Mouse (Mus musculus) intestine, embryonic 14.5 days (tissue): ENCODE data around the gene Gpld1. TPM values are rescaled to one million over a fixed set of nuclear protein-coding genes. Genes with fewer than 3 reads are reported as not detected.

Experiments used
- ATAC-seq: fragments of 200-750 bp; cut with Nextera tagmentation; replicated peaks from 2 replicates; pipeline ENCODE4 v1.8.0; 2017; ENCODE audit warnings: low read depth, moderate number of reproducible peaks, moderate TSS enrichment, moderate library complexity; ENCODE audit not compliant: low FRiP score, low TSS enrichment
- DNase-seq: peaks from one replicate; pipeline ENCODE4 v3.0.0-alpha.2; 2018; ENCODE audit warnings: low spot score
- H3K27ac ChIP-seq: fragments of 300-500 bp; sonication (generic); 2 replicates; pipeline ENCODE4 v1.5.1; 2014; ENCODE audit warnings: low read depth, mild to moderate bottlenecking, control low read depth
- H3K27me3 ChIP-seq: fragments of 300-500 bp; sonication (generic); replicated peaks from 2 replicates; pipeline ENCODE4 v1.6.1; 2014; ENCODE audit warnings: low read length, control low read depth; ENCODE audit not compliant: control insufficient read depth, insufficient read depth
- H3K36me3 ChIP-seq: fragments of 300-500 bp; sonication (generic); 2 replicates; pipeline ENCODE4 v1.6.1; 2014; ENCODE audit warnings: low read length, control low read depth; ENCODE audit not compliant: control insufficient read depth, insufficient read depth
- H3K4me1 ChIP-seq: fragments of 300-500 bp; sonication (generic); replicated peaks from 2 replicates; pipeline ENCODE4 v1.6.1; 2014; ENCODE audit warnings: low read length, control low read depth, mixed read lengths; ENCODE audit not compliant: control insufficient read depth, insufficient read depth
- H3K4me2 ChIP-seq: fragments of 300-500 bp; sonication (generic); 2 replicates; pipeline ENCODE4 v1.6.1; 2014; ENCODE audit warnings: low read length
- H3K4me3 ChIP-seq: fragments of 300-500 bp; sonication (generic); 2 replicates; pipeline ENCODE4 v1.5.1; 2014; ENCODE audit warnings: low read depth, low read length, control low read depth, mixed read lengths
- H3K9ac ChIP-seq: fragments of 300-500 bp; sonication (generic); 2 replicates; pipeline ENCODE4 v1.6.1; 2014; ENCODE audit warnings: mild to moderate bottlenecking, low read length
- H3K9me3 ChIP-seq: fragments of 300-500 bp; sonication (generic); 2 replicates; pipeline ENCODE4 v1.6.1; 2016; ENCODE audit warnings: low read length, control low read depth; ENCODE audit not compliant: control insufficient read depth
- WGBS: fragments of 180-500 bp; shearing (Covaris S2); extraction: QIAGEN DNeasy Blood & Tissue Kit; methylation state at CpG from one replicate; pipeline ENCODE4 v1.1.7; 2014; 5-methylcytosine and 5-hydroxymethylcytosine counted together
- polyA plus RNA-seq: library from polyadenylated mRNA; unstranded; fragments of >200 nt; fragmentation: Nextera tagmentation; extraction: Ambion mirVana; gene quantifications from 2 replicates; pipeline ENCODE4 v1.2.1, GENCODE M21; 2014

Gpld1 gene
- polyA plus RNA-seq, 1 experiment from 2014 or later = 3.0 TPM

GRCm38 (mm10) chr13:25019793-25020539 lies 77.0 kb downstream of the Gpld1 start, which contains the start of gene Mrs2:
Gene Mrs2 (minus strand): TSS chr13:25020379.
- H3K27me3 ChIP-seq = no peaks in the 10 kb centered on the region
- peaks cover 7% of the 10 kb centered on the region; the same call in 1 of the 2 replicates for H3K36me3 ChIP-seq
- peak within 1 kb of the TSS; percentile 58 for H3K4me3 ChIP-seq
- no peaks in the 10 kb centered on the region for H3K9me3 ChIP-seq
- H3K4me2 ChIP-seq = peak within 1 kb of the TSS; percentile 65
- peak; percentile 91 for ATAC-seq
- DNase-seq = peak; percentile 90
- H3K27ac ChIP-seq = peak within 1 kb of the TSS; percentile 58
- peak within 1 kb of the TSS; percentile 55 for H3K9ac ChIP-seq
- peaks cover 11% of the 10 kb centered on the region for H3K4me1 ChIP-seq
- WGBS = under 1% methylated on average over 84 of the region's 84 CpGs

- Histone ChIP-seq H3K36me3 (peaks cover 7% of the 10 kb centered on the region; the same call in 1 of the 2 replicates), H3K9ac (peak overlapping the region; percentile 55), H3K4me3 (peak overlapping the region; percentile 58), H3K9me3 (no peaks in the 10 kb centered on the region), H3K4me2 (peak overlapping the region; percentile 65), H3K27me3 (no peaks in the 10 kb centered on the region), H3K27ac (peak overlapping the region; percentile 58), H3K4me1 (peaks cover 11% of the 10 kb centered on the region)
- ATAC-seq = peak; percentile 49
- DNase-seq = no peak
- 38% methylated on average over 4 of the region's 4 CpGs for WGBS
Measured at GRCm38 (mm10) chr13:25020540-25020892, 77.6 kb downstream of the Gpld1 start.

GRCm38 (mm10) chr13:25022386-25022785 lies 79.4 kb downstream of the Gpld1 start:
- ATAC-seq (no peak), DNase-seq (peak; percentile 38)
- Histone ChIP-seq H3K36me3 (peaks cover 1% of the 10 kb centered on the region; the same call in 1 of the 2 replicates), H3K9me3 (no peaks in the 10 kb centered on the region), H3K27ac (no peak overlapping the region), H3K4me2 (no peak overlapping the region), H3K27me3 (no peaks in the 10 kb centered on the region), H3K4me1 (peaks cover 11% of the 10 kb centered on the region), H3K9ac (no peak overlapping the region), H3K4me3 (no peak overlapping the region)
- 78% methylated on average over 4 of the region's 4 CpGs for WGBS

- no peak overlapping the region for H3K9ac ChIP-seq
Measured at GRCm38 (mm10) chr13:25023129-25023528, 80.2 kb downstream of the Gpld1 start.

GRCm38 (mm10) chr13:25024655-25025054 lies 81.7 kb downstream of the Gpld1 start:
- H3K4me3 ChIP-seq = no peak overlapping the region
- no peak overlapping the region for H3K27ac ChIP-seq
- no peaks in the 10 kb centered on the region for H3K27me3 ChIP-seq
- H3K9me3 ChIP-seq = no peaks in the 10 kb centered on the region
- 38% methylated on average over 2 of the region's 2 CpGs for WGBS
- H3K4me1 ChIP-seq = no peaks in the 10 kb centered on the region
- no peak overlapping the region for H3K9ac ChIP-seq
- DNase-seq (peak; percentile 52), ATAC-seq (no peak)
- H3K4me2 ChIP-seq = no peak overlapping the region
- H3K36me3 ChIP-seq = no peaks in the 10 kb centered on the region

More at GRCm38 (mm10) chr13:25023129-25023528, 80.2 kb downstream of the Gpld1 start:
- 76% methylated on average over 3 of the region's 3 CpGs for WGBS
- Histone ChIP-seq H3K4me1 (peaks cover 11% of the 10 kb centered on the region), H3K9me3 (no peaks in the 10 kb centered on the region), H3K36me3 (no peaks in the 10 kb centered on the region), H3K4me2 (no peak overlapping the region), H3K27ac (no peak overlapping the region), H3K27me3 (no peaks in the 10 kb centered on the region), H3K4me3 (no peak overlapping the region)
- ATAC-seq = no peak
- DNase-seq = no peak

GRCm38 (mm10) chr13:25026409-25027113 lies 83.6 kb downstream of the Gpld1 start:
- no peak overlapping the region for H3K4me2 ChIP-seq
- no peak overlapping the region for H3K9ac ChIP-seq
- H3K9me3 ChIP-seq = no peaks in the 10 kb centered on the region
- no peaks in the 10 kb centered on the region for H3K27me3 ChIP-seq
- peak; percentile 67; the same call in 1 of the 2 replicates for ATAC-seq
- peak; percentile 39 for DNase-seq
- H3K36me3 ChIP-seq = no peaks in the 10 kb centered on the region
- no peak overlapping the region for H3K4me3 ChIP-seq
- H3K27ac ChIP-seq = no peak overlapping the region
- WGBS = 70% methylated on average over 6 of the region's 6 CpGs
- H3K4me1 ChIP-seq = no peaks in the 10 kb centered on the region

GRCm38 (mm10) chr13:25027114-25027425 lies 84.1 kb downstream of the Gpld1 start:
- WGBS = 82% methylated on average over 3 of the region's 3 CpGs
- Histone ChIP-seq H3K4me3 (no peak overlapping the region), H3K27ac (no peak overlapping the region), H3K36me3 (no peaks in the 10 kb centered on the region), H3K9ac (no peak overlapping the region), H3K4me1 (no peaks in the 10 kb centered on the region), H3K27me3 (no peaks in the 10 kb centered on the region), H3K9me3 (no peaks in the 10 kb centered on the region), H3K4me2 (no peak overlapping the region)
- ATAC-seq (no peak), DNase-seq (no peak)

GRCm38 (mm10) chr13:25039488-25039887 lies 96.5 kb downstream of the Gpld1 start:
- no peak for DNase-seq
- H3K4me1 ChIP-seq = no peaks in the 10 kb centered on the region

More at GRCm38 (mm10) chr13:25039488-25039887, 96.5 kb downstream of the Gpld1 start:
- H3K27me3 ChIP-seq = no peaks in the 10 kb centered on the region
- ATAC-seq = no peak
- 76% methylated on average over 2 of the region's 2 CpGs for WGBS
- H3K4me2 ChIP-seq = no peak overlapping the region
- H3K36me3 ChIP-seq = no peaks in the 10 kb centered on the region
- no peaks in the 10 kb centered on the region for H3K9me3 ChIP-seq
- H3K9ac ChIP-seq = no peak overlapping the region
- no peak overlapping the region for H3K27ac ChIP-seq
- no peak overlapping the region for H3K4me3 ChIP-seq
